Mouse (Mus musculus): Measurements from ENCODE around the gene Thap12. TPM values are rescaled to one million over a fixed set of nuclear protein-coding genes. Genes with fewer than 3 reads are reported as not detected.
A peak's percentile ranks its signal among the peaks of the same experiment; 100 is the strongest.

Gene Thap12
- polyA plus RNA-seq, 1 experiment from 2014 or later = 40.9 TPM

GRCm38 (mm10) chr7:98671416-98671815 is 31.5 kb upstream of the Thap12 start:
- H3K4me3 ChIP-seq (ENCODE audit: low read depth, low read length) = no peak overlapping the region
- no peak for ATAC-seq (replicated peaks; ENCODE audit: insufficient number of reproducible peaks, low FRiP score, low TSS enrichment)
- H3K4me1 ChIP-seq (ENCODE audit: control insufficient read depth, insufficient read depth, low read length) = peaks cover 28% of the 10 kb centered on the region
- H3K4me2 ChIP-seq = peak overlapping the region; percentile 20
- H3K9me3 ChIP-seq (replicated peaks; ENCODE audit: control insufficient read depth, low read length) = no peaks in the 10 kb centered on the region
- H3K27me3 ChIP-seq (ENCODE audit: control insufficient read depth, insufficient read depth, low read length) = no peaks in the 10 kb centered on the region
- H3K27ac ChIP-seq (ENCODE audit: low read depth, low read length) = peak overlapping the region; percentile 75
- H3K9ac ChIP-seq (ENCODE audit: low read depth, low read length) = no peak overlapping the region; the same call in 1 of the 2 replicates
- H3K36me3 ChIP-seq (ENCODE audit: control insufficient read depth, insufficient read depth, low read length) = no peaks in the 10 kb centered on the region
- 64% methylated on average over 9 of the region's 9 CpGs for WGBS (ENCODE audit: insufficient replicate concordance)

- ATAC-seq (replicated peaks; ENCODE audit: insufficient number of reproducible peaks, low FRiP score, low TSS enrichment) = peak; percentile 76
- peak overlapping the region; percentile 13; the same call in 1 of the 2 replicates for H3K9ac ChIP-seq (ENCODE audit: low read depth, low read length)
- peaks cover 28% of the 10 kb centered on the region for H3K4me1 ChIP-seq (ENCODE audit: control insufficient read depth, insufficient read depth, low read length)
- H3K27me3 ChIP-seq (ENCODE audit: control insufficient read depth, insufficient read depth, low read length) = no peaks in the 10 kb centered on the region
- 19% methylated on average over 11 of the region's 11 CpGs for WGBS (ENCODE audit: insufficient replicate concordance)
- no peaks in the 10 kb centered on the region for H3K36me3 ChIP-seq (ENCODE audit: control insufficient read depth, insufficient read depth, low read length)
- H3K27ac ChIP-seq (ENCODE audit: low read depth, low read length) = peak overlapping the region; percentile 75
- no peaks in the 10 kb centered on the region for H3K9me3 ChIP-seq (replicated peaks; ENCODE audit: control insufficient read depth, low read length)
- H3K4me2 ChIP-seq = peak overlapping the region; percentile 20
- H3K4me3 ChIP-seq (ENCODE audit: low read depth, low read length) = no peak overlapping the region
Measured at GRCm38 (mm10) chr7:98672241-98672955, 30.5 kb upstream of the Thap12 start.

GRCm38 (mm10) chr7:98674344-98674743 is 28.6 kb upstream of the Thap12 start:
- Histone ChIP-seq H3K4me1 (ENCODE audit: control insufficient read depth, insufficient read depth, low read length) (peaks cover 36% of the 10 kb centered on the region), H3K9me3 (replicated peaks; ENCODE audit: control insufficient read depth, low read length) (no peaks in the 10 kb centered on the region), H3K4me3 (ENCODE audit: low read depth, low read length) (no peak overlapping the region), H3K27ac (ENCODE audit: low read depth, low read length) (no peak overlapping the region), H3K9ac (ENCODE audit: low read depth, low read length) (no peak overlapping the region), H3K27me3 (ENCODE audit: control insufficient read depth, insufficient read depth, low read length) (no peaks in the 10 kb centered on the region; the same call in 1 of the 2 replicates), H3K4me2 (no peak overlapping the region), H3K36me3 (ENCODE audit: control insufficient read depth, insufficient read depth, low read length) (no peaks in the 10 kb centered on the region)
- WGBS (ENCODE audit: insufficient replicate concordance) = 64% methylated on average over 4 of the region's 4 CpGs
- no peak for ATAC-seq (replicated peaks; ENCODE audit: insufficient number of reproducible peaks, low FRiP score, low TSS enrichment)

GRCm38 (mm10) chr7:98677511-98677910 is 25.4 kb upstream of the Thap12 start:
- WGBS (ENCODE audit: insufficient replicate concordance) = 87% methylated on average over 2 of the region's 2 CpGs
- no peak for ATAC-seq (replicated peaks; ENCODE audit: insufficient number of reproducible peaks, low FRiP score, low TSS enrichment)
- H3K4me2 ChIP-seq = no peak overlapping the region
- H3K36me3 ChIP-seq (ENCODE audit: control insufficient read depth, insufficient read depth, low read length) = no peaks in the 10 kb centered on the region
- H3K4me1 ChIP-seq (ENCODE audit: control insufficient read depth, insufficient read depth, low read length) = peaks cover 17% of the 10 kb centered on the region
- H3K9ac ChIP-seq (ENCODE audit: low read depth, low read length) = no peak overlapping the region
- no peaks in the 10 kb centered on the region for H3K9me3 ChIP-seq (replicated peaks; ENCODE audit: control insufficient read depth, low read length)
- no peaks in the 10 kb centered on the region; the same call in 1 of the 2 replicates for H3K27me3 ChIP-seq (ENCODE audit: control insufficient read depth, insufficient read depth, low read length)
- no peak overlapping the region for H3K4me3 ChIP-seq (ENCODE audit: low read depth, low read length)
- H3K27ac ChIP-seq (ENCODE audit: low read depth, low read length) = no peak overlapping the region

- peak overlapping the region; percentile 37 for H3K4me2 ChIP-seq
- ATAC-seq (replicated peaks; ENCODE audit: insufficient number of reproducible peaks, low FRiP score, low TSS enrichment) = no peak
- H3K4me1 ChIP-seq (ENCODE audit: control insufficient read depth, insufficient read depth, low read length) = peaks cover 10% of the 10 kb centered on the region; the same call in 1 of the 2 replicates
- no peaks in the 10 kb centered on the region; the same call in 1 of the 2 replicates for H3K27me3 ChIP-seq (ENCODE audit: control insufficient read depth, insufficient read depth, low read length)
- no peak overlapping the region for H3K4me3 ChIP-seq (ENCODE audit: low read depth, low read length)
- no peaks in the 10 kb centered on the region for H3K36me3 ChIP-seq (ENCODE audit: control insufficient read depth, insufficient read depth, low read length)
- H3K9ac ChIP-seq (ENCODE audit: low read depth, low read length) = no peak overlapping the region
- WGBS (ENCODE audit: insufficient replicate concordance) = 27% methylated on average over 7 of the region's 7 CpGs
- peak overlapping the region; percentile 32 for H3K27ac ChIP-seq (ENCODE audit: low read depth, low read length)
- no peaks in the 10 kb centered on the region for H3K9me3 ChIP-seq (replicated peaks; ENCODE audit: control insufficient read depth, low read length)
Measured at GRCm38 (mm10) chr7:98678441-98678840, 24.5 kb upstream of the Thap12 start.

GRCm38 (mm10) chr7:98680691-98681090 is 22.2 kb upstream of the Thap12 start:
- H3K27ac ChIP-seq (ENCODE audit: low read depth, low read length) = no peak overlapping the region
- no peaks in the 10 kb centered on the region for H3K36me3 ChIP-seq (ENCODE audit: control insufficient read depth, insufficient read depth, low read length)
- H3K9me3 ChIP-seq (replicated peaks; ENCODE audit: control insufficient read depth, low read length) = no peaks in the 10 kb centered on the region
- no peak for ATAC-seq (replicated peaks; ENCODE audit: insufficient number of reproducible peaks, low FRiP score, low TSS enrichment)
- WGBS (ENCODE audit: insufficient replicate concordance) = 61% methylated on average over 2 of the region's 2 CpGs
- no peaks in the 10 kb centered on the region; the same call in 1 of the 2 replicates for H3K27me3 ChIP-seq (ENCODE audit: control insufficient read depth, insufficient read depth, low read length)
- peaks cover 15% of the 10 kb centered on the region for H3K4me1 ChIP-seq (ENCODE audit: control insufficient read depth, insufficient read depth, low read length)
- H3K4me3 ChIP-seq (ENCODE audit: low read depth, low read length) = no peak overlapping the region
- no peak overlapping the region for H3K9ac ChIP-seq (ENCODE audit: low read depth, low read length)
- no peak overlapping the region for H3K4me2 ChIP-seq

- H3K27ac ChIP-seq (ENCODE audit: low read depth, low read length) = no peak overlapping the region
- WGBS (ENCODE audit: insufficient replicate concordance) = 85% methylated on average over 10 of the region's 10 CpGs
- no peak overlapping the region for H3K4me3 ChIP-seq (ENCODE audit: low read depth, low read length)
- no peaks in the 10 kb centered on the region; the same call in 1 of the 2 replicates for H3K27me3 ChIP-seq (ENCODE audit: control insufficient read depth, insufficient read depth, low read length)
- no peak overlapping the region for H3K4me2 ChIP-seq
- no peak overlapping the region for H3K9ac ChIP-seq (ENCODE audit: low read depth, low read length)
- peaks cover 18% of the 10 kb centered on the region for H3K4me1 ChIP-seq (ENCODE audit: control insufficient read depth, insufficient read depth, low read length)
- no peaks in the 10 kb centered on the region for H3K36me3 ChIP-seq (ENCODE audit: control insufficient read depth, insufficient read depth, low read length)
- no peak for ATAC-seq (replicated peaks; ENCODE audit: insufficient number of reproducible peaks, low FRiP score, low TSS enrichment)
- H3K9me3 ChIP-seq (replicated peaks; ENCODE audit: control insufficient read depth, low read length) = no peaks in the 10 kb centered on the region
Measured at GRCm38 (mm10) chr7:98682821-98683220, 20.1 kb upstream of the Thap12 start.

- Histone ChIP-seq H3K4me1 (ENCODE audit: control insufficient read depth, insufficient read depth, low read length) (peaks cover 10% of the 10 kb centered on the region), H3K9me3 (replicated peaks; ENCODE audit: control insufficient read depth, low read length) (no peaks in the 10 kb centered on the region), H3K27me3 (ENCODE audit: control insufficient read depth, insufficient read depth, low read length) (no peaks in the 10 kb centered on the region), H3K4me2 (peak overlapping the region; percentile 16; the same call in 1 of the 2 replicates), H3K27ac (ENCODE audit: low read depth, low read length) (no peak overlapping the region), H3K4me3 (ENCODE audit: low read depth, low read length) (peak overlapping the region; percentile 3; the same call in 1 of the 2 replicates), H3K9ac (ENCODE audit: low read depth, low read length) (0 out of 2 replicates have a peak overlapping the region, but pooled peaks have one; percentile 22), H3K36me3 (ENCODE audit: control insufficient read depth, insufficient read depth, low read length) (no peaks in the 10 kb centered on the region)
- 0 out of 2 replicates have a peak, but pooled peaks have one; percentile 52 for ATAC-seq (replicated peaks; ENCODE audit: insufficient number of reproducible peaks, low FRiP score, low TSS enrichment)
- WGBS (ENCODE audit: insufficient replicate concordance) = 37% methylated on average over 13 of the region's 13 CpGs
Measured at GRCm38 (mm10) chr7:98685895-98686294, 17.0 kb upstream of the Thap12 start.

Measured in heart, embryonic 11.5 days (tissue).